Mouse (Mus musculus) midbrain, embryonic 10.5 days (tissue): ENCODE results near the gene Oaz1. TPM values are rescaled to one million over a fixed set of nuclear protein-coding genes. Genes with fewer than 3 reads are reported as not detected.

Source experiments
- DNase-seq: peaks from one replicate; pipeline ENCODE4 v3.0.0-alpha.2; 2017; ENCODE audit warnings: low spot score
- H3K27ac ChIP-seq: fragments of 300-500 bp; sonication (generic); replicated peaks from 2 replicates; pipeline ENCODE4 v1.5.1; 2016; ENCODE audit warnings: mild to moderate bottlenecking
- H3K27me3 ChIP-seq: fragments of 300-500 bp; sonication (generic); 2 replicates; pipeline ENCODE4 v1.6.1; 2016; ENCODE audit warnings: low read depth, mild to moderate bottlenecking; ENCODE audit not compliant: poor library complexity, severe bottlenecking
- H3K36me3 ChIP-seq: fragments of 300-500 bp; sonication (generic); 2 replicates; pipeline ENCODE4 v1.6.1; 2016; ENCODE audit warnings: mild to moderate bottlenecking, moderate library complexity
- H3K4me1 ChIP-seq: fragments of 300-500 bp; sonication (generic); 2 replicates; pipeline ENCODE4 v1.6.1; 2016
- H3K4me3 ChIP-seq: fragments of 300-500 bp; sonication (generic); 2 replicates; pipeline ENCODE4 v1.5.1; 2016; ENCODE audit warnings: mild to moderate bottlenecking, moderate library complexity
- H3K9me3 ChIP-seq: fragments of 300-500 bp; sonication (generic); replicated peaks from 2 replicates; pipeline ENCODE4 v1.6.1; 2016; ENCODE audit warnings: mild to moderate bottlenecking
- WGBS: fragments of 180-500 bp; shearing (Covaris S2); methylation state at CpG from one replicate; pipeline ENCODE4 v1.1.7; 2016; 5-methylcytosine and 5-hydroxymethylcytosine counted together
- polyA plus RNA-seq: library from polyadenylated mRNA; unstranded; fragments of >200 nt; fragmentation: Nextera tagmentation; extraction: Ambion mirVana; gene quantifications from 2 replicates; pipeline ENCODE4 v1.2.1, GENCODE M21; 2016

Gene Oaz1
- 2,246 and 2,347 TPM in 2 replicates for polyA plus RNA-seq

DNA sequence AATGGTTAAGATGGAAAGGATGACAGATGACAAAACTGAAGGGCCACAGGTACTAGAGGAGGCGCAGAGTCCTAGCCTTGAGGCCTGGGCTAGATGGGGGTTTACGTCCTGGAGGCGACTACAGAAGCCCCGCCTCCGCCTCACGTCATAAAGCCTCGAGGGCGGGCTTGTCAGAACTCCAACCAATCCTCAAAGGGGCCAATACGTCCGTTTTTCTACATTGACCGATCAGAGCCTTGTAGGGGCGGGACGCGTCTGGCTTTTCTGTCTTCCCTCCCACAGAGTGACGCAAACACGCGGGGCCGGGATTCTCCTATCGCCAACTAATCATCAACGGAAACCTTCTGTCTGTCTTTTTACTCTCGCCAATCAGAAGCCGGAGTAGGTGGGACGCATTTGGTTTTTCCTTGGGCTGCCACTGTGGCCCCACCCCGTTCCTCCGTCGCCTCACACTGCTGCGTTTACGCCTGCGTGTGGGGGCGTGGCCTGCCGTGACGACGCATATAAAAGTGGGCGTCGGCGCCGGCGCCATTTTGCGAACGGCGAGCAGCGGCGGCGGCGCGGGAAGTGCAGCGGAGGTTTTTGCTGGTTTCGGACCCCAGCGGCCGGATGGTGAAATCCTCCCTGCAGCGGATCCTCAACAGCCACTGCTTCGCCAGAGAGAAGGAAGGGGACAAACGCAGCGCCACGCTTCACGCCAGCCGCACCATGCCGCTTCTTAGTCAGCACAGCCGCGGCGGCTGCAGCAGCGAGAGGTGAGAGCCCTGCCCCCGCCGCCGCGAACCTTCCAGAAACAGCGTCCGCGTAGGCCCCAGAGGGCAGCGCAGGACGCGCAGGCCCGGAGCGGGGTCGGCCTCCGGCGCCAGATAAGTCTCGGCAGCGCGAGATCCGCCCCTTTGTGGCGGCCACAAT lies at the start of gene Oaz1:
Oaz1 (plus strand) TSS at position 506 of the 912 bp plus-strand sequence.
- H3K27me3 ChIP-seq: no peaks in the 10 kb centered on the region
- H3K4me1 ChIP-seq: peaks cover 45% of the 10 kb centered on the region
- peaks cover 31% of the 10 kb centered on the region for H3K36me3 ChIP-seq
- peak within 1 kb of the TSS; percentile 93 for H3K4me3 ChIP-seq
- whole genome bisulfite sequencing: under 1% methylated on average over 80 of the region's 82 CpGs
- H3K27ac ChIP-seq: peak within 1 kb of the TSS; percentile 96
- DNase-seq: peak; percentile 98
- no peaks in the 10 kb centered on the region for H3K9me3 ChIP-seq

DNA sequence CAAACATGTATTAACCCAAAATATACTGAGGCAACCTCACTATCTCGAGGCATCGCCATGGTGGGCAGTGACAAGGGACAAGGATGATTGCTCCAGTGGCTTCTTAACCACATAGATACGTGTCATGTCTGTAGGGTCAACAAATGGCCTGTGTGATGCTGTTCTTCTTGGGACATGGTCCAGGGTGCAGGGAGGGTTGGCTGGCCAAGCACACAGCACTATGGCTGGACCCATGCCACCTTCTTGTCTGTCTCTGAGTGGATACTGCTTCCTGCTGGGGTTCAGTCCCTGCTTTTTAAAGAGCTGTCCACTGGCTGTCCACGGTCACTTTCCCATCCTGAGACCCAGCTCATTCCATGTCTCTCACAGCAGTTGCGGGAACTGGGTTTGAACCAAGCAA lies 49.3 kb upstream of the Oaz1 start:
- Histone ChIP-seq H3K27me3 (no peaks in the 10 kb centered on the region), H3K27ac (no peak overlapping the region), H3K9me3 (no peaks in the 10 kb centered on the region), H3K4me3 (no peak overlapping the region), H3K36me3 (peaks cover 100% of the 10 kb centered on the region), H3K4me1 (0 out of 2 replicates have a peak, but pooled peaks cover 5% of the 10 kb centered on the region)
- DNase-seq: no peak
- 97% methylated on average over 5 of the region's 5 CpGs for WGBS

GRCm38 (mm10) chr10:80779565-80779964 lies 46.9 kb upstream of the Oaz1 start:
- H3K36me3 ChIP-seq: peaks cover 100% of the 10 kb centered on the region
- H3K9me3 ChIP-seq: no peaks in the 10 kb centered on the region
- 0 out of 2 replicates have a peak, but pooled peaks cover 2% of the 10 kb centered on the region for H3K4me1 ChIP-seq
- no peak for DNase-seq
- H3K27me3 ChIP-seq: no peaks in the 10 kb centered on the region
- no peak overlapping the region for H3K4me3 ChIP-seq
- H3K27ac ChIP-seq: no peak overlapping the region

GRCm38 (mm10) chr10:80784302-80784701 lies 42.2 kb upstream of the Oaz1 start:
- Histone ChIP-seq H3K27ac (no peak overlapping the region), H3K36me3 (peaks cover 100% of the 10 kb centered on the region), H3K9me3 (no peaks in the 10 kb centered on the region), H3K4me3 (no peak overlapping the region), H3K4me1 (no peaks in the 10 kb centered on the region), H3K27me3 (no peaks in the 10 kb centered on the region)
- no peak for DNase-seq
- 95% methylated on average over 2 of the region's 2 CpGs for WGBS

GRCm38 (mm10) chr10:80784871-80785270 lies 41.6 kb upstream of the Oaz1 start:
- no peaks in the 10 kb centered on the region for H3K9me3 ChIP-seq
- H3K27ac ChIP-seq: no peak overlapping the region
- peaks cover 100% of the 10 kb centered on the region for H3K36me3 ChIP-seq
- no peak for DNase-seq
- no peak overlapping the region for H3K4me3 ChIP-seq
- no peaks in the 10 kb centered on the region for H3K27me3 ChIP-seq
- WGBS: 77% methylated on average over 12 of the region's 12 CpGs
- no peaks in the 10 kb centered on the region for H3K4me1 ChIP-seq

DNA sequence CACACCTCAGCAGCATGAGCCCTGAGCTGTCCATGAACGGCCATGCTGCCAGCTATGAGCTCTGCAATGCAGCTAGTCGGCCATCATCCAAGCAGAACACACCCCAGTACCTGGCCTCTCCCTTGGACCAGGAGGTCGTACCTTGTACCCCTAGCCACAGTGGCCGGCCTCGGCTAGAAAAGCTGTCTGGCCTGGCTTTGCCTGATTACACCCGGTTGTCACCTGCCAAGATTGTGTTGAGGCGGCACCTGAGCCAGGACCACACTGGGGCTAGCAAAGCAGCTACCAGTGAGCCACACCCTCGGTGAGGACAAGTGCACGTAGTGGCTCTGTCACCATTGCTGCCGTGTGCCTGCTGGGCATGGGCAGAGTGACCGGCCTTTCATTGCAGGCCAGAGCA lies 40.5 kb upstream of the Oaz1 start:
- DNase-seq: no peak
- Histone ChIP-seq H3K27ac (no peak overlapping the region), H3K36me3 (peaks cover 100% of the 10 kb centered on the region), H3K4me1 (no peaks in the 10 kb centered on the region), H3K4me3 (0 out of 2 replicates have a peak overlapping the region, but pooled peaks have one; percentile 1), H3K9me3 (no peaks in the 10 kb centered on the region), H3K27me3 (no peaks in the 10 kb centered on the region)
- 94% methylated on average over 11 of the region's 11 CpGs for WGBS

DNA sequence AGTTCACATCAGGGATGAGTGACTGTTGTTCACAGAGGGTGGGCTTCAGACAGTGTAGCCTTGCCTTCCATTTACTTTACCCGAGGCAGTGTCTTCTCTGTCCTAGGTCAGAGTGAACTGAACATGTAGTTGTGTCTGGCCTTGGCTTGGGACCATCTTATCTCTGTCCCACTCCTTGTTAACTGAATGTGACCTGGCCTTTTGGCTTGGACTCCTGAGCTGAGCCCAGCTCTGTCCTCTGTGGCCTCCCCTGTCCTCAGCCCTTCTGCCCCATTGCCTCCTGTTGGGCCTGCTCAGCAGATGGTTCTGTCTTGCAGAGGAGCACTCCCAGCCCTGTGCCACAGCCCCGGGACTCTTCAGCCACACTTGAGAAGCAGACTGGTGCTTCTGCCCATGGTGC lies 38.9 kb upstream of the Oaz1 start:
- H3K4me3 ChIP-seq: no peak overlapping the region
- H3K9me3 ChIP-seq: no peaks in the 10 kb centered on the region
- H3K27me3 ChIP-seq: no peaks in the 10 kb centered on the region
- 94% methylated on average over 2 of the region's 2 CpGs for WGBS
- no peak for DNase-seq
- no peaks in the 10 kb centered on the region for H3K4me1 ChIP-seq
- H3K36me3 ChIP-seq: peaks cover 100% of the 10 kb centered on the region
- H3K27ac ChIP-seq: no peak overlapping the region

DNA sequence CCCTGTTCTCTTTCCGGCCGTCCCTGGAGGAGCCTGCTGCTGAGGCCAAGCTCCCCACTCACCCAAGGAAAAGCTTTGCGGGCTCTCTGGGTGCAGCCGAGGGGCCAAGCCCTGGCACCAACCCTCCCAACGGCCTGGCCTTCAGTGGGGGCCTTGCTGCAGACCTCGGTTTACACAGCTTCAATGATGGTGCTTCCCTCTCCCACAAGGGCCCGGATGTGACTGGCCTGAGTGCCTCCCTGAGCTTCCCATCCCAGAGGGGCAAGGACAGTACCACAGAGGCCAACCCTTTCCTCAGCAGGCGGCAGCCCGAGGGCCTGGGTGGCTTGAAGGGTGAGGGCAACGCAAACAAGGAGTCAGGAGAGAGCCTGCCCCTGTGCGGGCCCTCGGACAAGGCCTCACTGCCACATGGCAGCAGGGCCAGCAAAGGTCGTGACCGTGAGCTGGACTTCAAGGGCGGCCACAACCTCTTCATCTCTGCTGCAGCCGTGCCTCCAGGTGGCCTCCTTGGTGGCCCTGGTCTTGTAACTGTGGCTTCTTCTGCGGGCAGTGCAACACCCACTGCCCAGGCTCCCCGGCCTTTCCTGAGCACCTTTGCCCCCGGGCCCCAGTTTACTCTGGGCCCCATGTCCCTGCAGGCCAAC lies 35.6 kb upstream of the Oaz1 start:
- no peak for DNase-seq
- Histone ChIP-seq H3K36me3 (peaks cover 100% of the 10 kb centered on the region), H3K9me3 (no peaks in the 10 kb centered on the region), H3K4me1 (peaks cover 7% of the 10 kb centered on the region; the same call in 1 of the 2 replicates), H3K27ac (no peak overlapping the region; the same call in 1 of the 2 replicates), H3K27me3 (no peaks in the 10 kb centered on the region), H3K4me3 (peak overlapping the region; percentile 27; the same call in 1 of the 2 replicates)
- WGBS: 89% methylated on average over 19 of the region's 19 CpGs

- WGBS: 85% methylated on average over 33 of the region's 33 CpGs
- Histone ChIP-seq H3K36me3 (peaks cover 100% of the 10 kb centered on the region), H3K27me3 (no peaks in the 10 kb centered on the region), H3K9me3 (no peaks in the 10 kb centered on the region), H3K4me1 (peaks cover 15% of the 10 kb centered on the region), H3K4me3 (peak overlapping the region; percentile 27; the same call in 1 of the 2 replicates), H3K27ac (no peak overlapping the region; the same call in 1 of the 2 replicates)
- DNase-seq: no peak
These were observed 34.8 kb upstream of the Oaz1 start for GRCm38 (mm10) chr10:80791476-80792174.

- Histone ChIP-seq H3K4me1 (peaks cover 22% of the 10 kb centered on the region), H3K27me3 (no peaks in the 10 kb centered on the region), H3K27ac (0 out of 2 replicates have a peak overlapping the region, but pooled peaks have one; percentile 23), H3K4me3 (0 out of 2 replicates have a peak overlapping the region, but pooled peaks have one; percentile 4), H3K36me3 (peaks cover 93% of the 10 kb centered on the region), H3K9me3 (no peaks in the 10 kb centered on the region)
- WGBS: 78% methylated on average over 41 of the region's 41 CpGs
- no peak for DNase-seq
These were observed 34.1 kb upstream of the Oaz1 start for GRCm38 (mm10) chr10:80792175-80793032.

GRCm38 (mm10) chr10:80793033-80793784 lies 33.2 kb upstream of the Oaz1 start:
- H3K9me3 ChIP-seq: no peaks in the 10 kb centered on the region
- H3K4me1 ChIP-seq: peaks cover 23% of the 10 kb centered on the region
- H3K36me3 ChIP-seq: peaks cover 85% of the 10 kb centered on the region
- no peak overlapping the region for H3K4me3 ChIP-seq
- H3K27ac ChIP-seq: no peak overlapping the region
- WGBS: 89% methylated on average over 13 of the region's 13 CpGs
- no peak for DNase-seq
- no peaks in the 10 kb centered on the region for H3K27me3 ChIP-seq
